Mouse (Mus musculus): ENCODE data around the gene Enpp3. TPM values are rescaled to one million over a fixed set of nuclear protein-coding genes. Genes with fewer than 3 reads are reported as not detected.
"Not testable (repeated sequence)": the region's sequence is repeated elsewhere in the genome, so short reads cannot be mapped to it uniquely, and the experiment has no call there.

Gene Enpp3
- polyA plus RNA-seq, 1 experiment from 2014 or later = 1.5 TPM

DNA sequence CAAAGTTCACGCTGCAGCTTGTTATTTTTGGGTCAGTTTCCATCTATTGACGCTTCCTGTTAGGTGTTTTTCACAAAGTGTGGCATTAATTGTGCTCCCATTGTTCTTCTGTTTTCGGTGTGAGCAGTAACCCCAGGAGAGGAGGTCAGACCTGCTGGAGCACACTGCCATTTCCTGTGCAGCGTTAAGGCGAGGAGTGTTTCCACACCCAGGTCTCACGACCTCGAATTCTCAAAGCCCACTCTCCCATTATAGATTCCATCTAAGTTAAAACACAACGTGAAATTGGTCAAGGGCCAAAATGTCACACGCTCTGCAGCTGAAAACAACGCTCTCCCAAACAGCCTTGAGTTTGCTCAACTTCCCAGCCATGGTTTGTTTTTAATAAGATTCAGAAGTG is 32.0 kb downstream of the Enpp3 start:
- Histone ChIP-seq H3K27ac (replicated peaks) (no peak overlapping the region), H3K4me3 (no peak overlapping the region), H3K36me3 (no peaks in the 10 kb centered on the region), H3K4me2 (replicated peaks) (no peak overlapping the region), H3K9me3 (no peaks in the 10 kb centered on the region), H3K4me1 (no peaks in the 10 kb centered on the region), H3K9ac (replicated peaks) (no peak overlapping the region), H3K27me3 (no peaks in the 10 kb centered on the region)
- 68% methylated on average over 10 of the region's 10 CpGs for WGBS
- ATAC-seq (replicated peaks) = no peak

DNA sequence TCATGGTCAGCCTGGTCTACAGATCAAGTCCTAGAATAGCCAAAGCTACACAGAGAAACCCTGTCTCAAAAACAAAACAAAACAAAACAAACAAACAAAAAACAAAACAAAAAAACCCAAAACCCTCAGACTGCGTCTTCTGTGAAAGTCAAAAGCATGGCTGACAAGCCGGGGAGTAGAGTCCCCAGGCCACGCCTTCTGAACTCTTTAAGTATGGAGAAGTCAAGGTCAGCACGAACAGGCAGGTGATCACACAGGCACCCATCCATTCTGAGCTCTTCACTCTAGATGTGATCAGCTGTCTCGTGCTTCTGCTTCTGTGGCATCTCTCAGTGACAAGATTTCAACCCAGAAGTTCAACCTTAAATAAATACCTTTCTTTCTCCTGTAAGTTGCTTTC is 35.9 kb downstream of the Enpp3 start:
- Histone ChIP-seq H3K9ac (replicated peaks) (no peak overlapping the region), H3K4me2 (replicated peaks) (no peak overlapping the region), H3K27ac (replicated peaks) (no peak overlapping the region), H3K36me3 (no peaks in the 10 kb centered on the region), H3K4me3 (no peak overlapping the region), H3K9me3 (no peaks in the 10 kb centered on the region), H3K4me1 (no peaks in the 10 kb centered on the region), H3K27me3 (no peaks in the 10 kb centered on the region)
- ATAC-seq (replicated peaks) = no peak
- 88% methylated on average over 5 of the region's 5 CpGs for WGBS

DNA sequence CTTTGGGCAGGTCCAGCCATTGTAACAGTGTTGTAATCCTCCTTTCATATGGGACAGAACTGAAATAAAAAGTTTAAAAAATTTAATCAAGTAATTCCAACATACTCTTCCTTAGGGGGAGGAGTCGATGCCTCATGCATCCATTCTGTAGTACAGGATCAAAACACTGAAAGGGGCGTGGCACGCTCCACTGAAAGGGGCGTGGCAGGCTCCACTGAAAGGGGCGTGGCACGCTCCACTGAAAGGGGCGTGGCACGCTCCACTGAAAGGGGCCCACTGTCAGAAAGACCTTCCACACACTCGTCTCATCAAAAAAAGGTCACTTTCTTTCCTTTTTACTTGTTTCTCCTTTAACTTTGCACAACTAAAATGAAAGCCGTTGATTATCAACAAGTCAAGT is 36.7 kb downstream of the Enpp3 start:
- no peaks in the 10 kb centered on the region for H3K9me3 ChIP-seq
- no peaks in the 10 kb centered on the region for H3K27me3 ChIP-seq
- no peak for ATAC-seq (replicated peaks)
- H3K36me3 ChIP-seq = no peaks in the 10 kb centered on the region
- no peaks in the 10 kb centered on the region for H3K4me1 ChIP-seq
- no peak overlapping the region for H3K4me2 ChIP-seq (replicated peaks)
- no peak overlapping the region for H3K27ac ChIP-seq (replicated peaks)
- 94% methylated on average over 10 of the region's 10 CpGs for WGBS
- no peak overlapping the region for H3K4me3 ChIP-seq
- H3K9ac ChIP-seq (replicated peaks) = no peak overlapping the region

DNA sequence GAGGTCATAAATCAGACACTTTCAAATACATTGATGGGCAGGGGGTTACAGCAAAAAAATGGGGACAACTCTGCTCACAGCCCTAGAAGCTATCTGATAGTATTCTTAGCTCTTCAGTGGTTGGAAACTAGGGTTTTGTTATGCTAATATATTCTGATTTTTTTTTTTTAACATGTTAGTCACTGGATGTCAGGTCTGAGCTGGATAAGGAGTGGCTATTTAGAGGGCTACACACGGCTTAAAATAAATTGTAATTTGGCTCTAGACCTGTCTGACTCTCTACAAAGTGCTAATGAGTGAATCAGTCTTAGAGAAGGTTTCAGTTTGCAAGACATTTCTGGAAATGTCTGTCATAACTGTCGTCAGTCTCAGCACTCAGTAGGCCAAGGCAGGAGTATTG is 37.5 kb downstream of the Enpp3 start:
- no peaks in the 10 kb centered on the region for H3K36me3 ChIP-seq
- ATAC-seq (replicated peaks) = no peak
- WGBS = 54% methylated on average over 2 of the region's 2 CpGs

DNA sequence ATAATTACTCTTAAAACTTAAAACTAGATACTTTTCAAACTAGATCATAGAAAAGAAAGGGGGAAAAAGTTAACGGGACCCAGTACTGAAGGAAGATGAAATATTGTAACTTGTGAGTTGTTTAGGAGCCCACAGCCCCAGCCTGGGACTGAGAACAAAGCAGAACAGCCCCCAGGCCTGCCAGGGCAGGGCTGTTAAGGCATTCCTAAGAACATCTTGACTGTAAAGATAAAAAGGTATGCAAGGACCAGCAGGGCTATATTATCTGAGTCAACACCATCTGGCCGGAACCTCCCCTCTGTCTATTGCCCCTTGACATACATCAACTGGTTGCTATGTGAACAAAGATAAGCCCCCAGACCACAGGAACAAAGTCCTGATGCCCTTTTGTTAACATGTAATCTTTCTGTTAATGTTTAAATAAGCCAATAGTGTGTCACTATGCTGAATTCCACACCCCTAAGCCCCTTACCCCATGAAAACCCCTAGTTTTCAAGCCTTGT is 39.8 kb downstream of the Enpp3 start:
- not testable (repeated sequence) for H3K36me3 ChIP-seq; H3K9ac ChIP-seq (replicated peaks); H3K4me3 ChIP-seq; H3K4me1 ChIP-seq; H3K27ac ChIP-seq (replicated peaks); H3K4me2 ChIP-seq (replicated peaks); ATAC-seq (replicated peaks); H3K9me3 ChIP-seq; H3K27me3 ChIP-seq
- WGBS = 95% methylated on average over 2 of the region's 2 CpGs

More for the DNA sequence above, 37.5 kb downstream of the Enpp3 start:
- Histone ChIP-seq H3K9ac (replicated peaks) (no peak overlapping the region), H3K27me3 (no peaks in the 10 kb centered on the region), H3K4me1 (no peaks in the 10 kb centered on the region), H3K9me3 (no peaks in the 10 kb centered on the region), H3K4me3 (no peak overlapping the region), H3K27ac (replicated peaks) (no peak overlapping the region), H3K4me2 (replicated peaks) (no peak overlapping the region)

DNA sequence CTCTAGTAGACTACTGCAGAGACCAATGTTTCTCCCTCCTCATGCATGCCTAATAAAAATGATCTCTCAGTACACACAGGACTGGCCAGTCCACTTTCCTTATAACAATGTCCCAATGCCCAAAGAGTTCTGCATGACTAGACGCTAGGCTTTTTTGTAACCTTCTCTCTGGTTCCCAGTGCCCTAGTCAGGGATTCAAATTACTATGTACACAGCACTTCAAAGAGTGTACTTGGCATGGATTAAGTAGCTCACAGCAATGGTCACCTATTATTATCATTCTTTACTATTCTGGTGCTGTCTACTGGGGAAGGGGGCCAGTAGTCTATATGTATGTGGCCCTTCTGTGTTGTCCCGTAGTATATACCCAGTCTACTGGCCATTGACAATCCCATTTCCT is 40.8 kb downstream of the Enpp3 start:
- Histone ChIP-seq H3K4me3 (no peak overlapping the region), H3K27me3 (no peaks in the 10 kb centered on the region), H3K27ac (replicated peaks) (no peak overlapping the region), H3K9me3 (no peaks in the 10 kb centered on the region), H3K4me1 (no peaks in the 10 kb centered on the region), H3K36me3 (no peaks in the 10 kb centered on the region), H3K9ac (replicated peaks) (no peak overlapping the region), H3K4me2 (replicated peaks) (no peak overlapping the region)
- WGBS = 97% methylated on average over 2 of the region's 2 CpGs
- ATAC-seq (replicated peaks) = no peak

DNA sequence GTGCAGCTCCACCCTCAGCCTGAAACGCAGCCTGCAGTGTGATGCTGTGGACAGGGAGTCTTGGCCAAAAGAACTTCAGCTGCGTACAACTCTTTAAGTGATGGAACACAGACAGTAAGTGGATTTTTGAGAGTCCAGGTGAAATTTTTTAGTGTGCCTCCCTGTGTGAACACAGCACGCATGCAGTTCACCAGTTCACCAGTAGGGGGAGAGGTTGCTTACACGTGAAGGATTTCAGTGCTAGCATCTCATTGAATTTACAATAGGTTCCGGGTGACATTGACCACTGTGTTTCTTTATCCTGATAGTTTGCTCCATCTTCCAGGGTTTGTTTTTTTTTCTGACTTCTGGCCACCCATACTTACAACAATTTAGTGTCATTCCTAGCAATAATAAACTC is 45.4 kb downstream of the Enpp3 start:
- no peak overlapping the region for H3K4me2 ChIP-seq (replicated peaks)
- 50% methylated on average over 5 of the region's 5 CpGs for WGBS
- no peaks in the 10 kb centered on the region for H3K9me3 ChIP-seq
- no peaks in the 10 kb centered on the region for H3K4me1 ChIP-seq
- no peaks in the 10 kb centered on the region for H3K36me3 ChIP-seq
- H3K27me3 ChIP-seq = no peaks in the 10 kb centered on the region
- no peak overlapping the region for H3K27ac ChIP-seq (replicated peaks)
- no peak overlapping the region for H3K4me3 ChIP-seq
- H3K9ac ChIP-seq (replicated peaks) = no peak overlapping the region
- no peak for ATAC-seq (replicated peaks)

DNA sequence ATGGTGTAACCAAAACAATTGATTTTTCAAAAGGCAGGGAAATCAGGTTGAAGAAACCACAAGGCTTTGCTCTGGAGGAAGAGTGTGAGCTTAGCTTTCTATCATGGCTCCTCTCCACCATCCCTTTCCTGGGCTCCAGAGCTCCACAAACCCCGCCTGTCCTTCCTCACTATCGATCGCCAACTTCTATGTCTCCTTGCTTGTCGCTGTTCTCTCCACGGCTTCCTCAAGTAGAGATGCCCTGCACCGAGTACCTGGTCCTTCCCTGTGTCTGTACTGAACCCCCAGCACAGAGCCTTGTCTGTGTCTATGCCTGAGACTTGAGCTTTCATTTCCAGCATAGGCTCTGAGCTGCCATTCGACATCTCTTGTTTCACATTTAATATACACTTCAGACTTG is 49.9 kb downstream of the Enpp3 start:
- Histone ChIP-seq H3K4me3 (no peak overlapping the region), H3K27me3 (no peaks in the 10 kb centered on the region), H3K4me2 (replicated peaks) (no peak overlapping the region), H3K36me3 (no peaks in the 10 kb centered on the region), H3K27ac (replicated peaks) (no peak overlapping the region), H3K9ac (replicated peaks) (no peak overlapping the region), H3K9me3 (no peaks in the 10 kb centered on the region), H3K4me1 (no peaks in the 10 kb centered on the region)
- WGBS = 91% methylated on average over 7 of the region's 7 CpGs
- ATAC-seq (replicated peaks) = no peak

DNA sequence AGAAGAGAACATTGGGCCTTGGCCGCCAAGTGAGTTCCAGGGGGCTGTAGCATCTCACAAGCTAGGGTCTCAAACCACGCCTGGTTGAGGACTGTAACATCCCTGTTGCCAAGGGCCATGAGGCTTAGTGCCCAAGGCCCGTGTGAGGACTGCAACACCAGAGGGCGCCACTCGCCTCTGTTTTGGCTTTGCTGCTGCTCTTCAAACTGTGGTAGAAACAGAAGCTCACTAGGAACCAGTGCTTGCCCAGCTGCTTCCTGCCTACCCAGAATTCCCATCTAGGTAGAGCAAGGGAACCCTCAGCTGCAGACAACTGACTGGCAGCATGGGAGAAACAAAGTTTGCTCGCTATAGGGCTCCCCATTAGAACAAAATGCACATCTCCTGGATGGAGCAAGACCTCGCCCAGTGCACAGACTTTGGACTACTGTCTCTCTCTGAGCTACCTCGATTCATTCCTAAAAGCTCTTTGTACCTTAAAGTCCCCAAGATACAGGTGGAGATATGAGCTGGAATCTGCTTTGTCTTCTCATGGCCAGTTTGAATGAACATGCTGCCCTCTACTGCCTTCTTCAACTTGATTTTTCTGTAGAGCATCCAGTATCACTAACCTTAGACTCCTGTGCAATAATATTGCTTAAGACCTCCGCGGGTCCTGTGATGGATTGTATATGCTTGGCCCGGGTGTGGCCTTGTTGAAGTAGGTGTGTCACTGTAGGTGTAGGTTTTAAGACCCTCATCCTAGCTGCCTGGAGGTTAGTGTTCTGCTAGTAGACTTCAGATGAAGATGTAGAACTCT is 52.7 kb downstream of the Enpp3 start:
- no peak overlapping the region for H3K4me2 ChIP-seq (replicated peaks)
- no peak overlapping the region for H3K9ac ChIP-seq (replicated peaks)
- no peaks in the 10 kb centered on the region for H3K4me1 ChIP-seq
- no peak overlapping the region for H3K4me3 ChIP-seq
- H3K27ac ChIP-seq (replicated peaks) = no peak overlapping the region
- no peak for ATAC-seq (replicated peaks)
- no peaks in the 10 kb centered on the region for H3K27me3 ChIP-seq
- H3K36me3 ChIP-seq = no peaks in the 10 kb centered on the region
- WGBS = 77% methylated on average over 11 of the region's 11 CpGs
- no peaks in the 10 kb centered on the region for H3K9me3 ChIP-seq

DNA sequence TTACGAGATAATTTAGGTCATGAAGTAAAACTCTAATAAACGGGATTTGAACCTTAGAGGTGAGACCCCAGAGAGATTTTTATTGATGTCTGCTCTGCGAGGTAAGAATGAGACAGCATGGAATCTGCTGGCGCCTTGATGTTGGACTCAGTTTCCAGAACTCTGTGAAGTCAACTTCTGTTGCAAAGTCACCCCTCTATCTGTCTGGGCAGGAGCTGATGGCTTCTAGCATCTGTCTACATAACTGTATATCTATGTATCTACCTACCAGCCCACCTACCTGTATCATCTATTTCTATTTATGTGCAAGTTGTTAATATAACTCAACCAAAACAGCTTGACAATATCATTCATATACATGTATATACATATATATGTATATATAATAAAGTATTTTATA is 57.3 kb downstream of the Enpp3 start:
- Histone ChIP-seq H3K9ac (replicated peaks) (no peak overlapping the region), H3K36me3 (no peaks in the 10 kb centered on the region), H3K27me3 (no peaks in the 10 kb centered on the region), H3K4me2 (replicated peaks) (no peak overlapping the region), H3K27ac (replicated peaks) (no peak overlapping the region), H3K4me1 (peaks cover 6% of the 10 kb centered on the region; the same call in 1 of the 2 replicates), H3K9me3 (no peaks in the 10 kb centered on the region), H3K4me3 (no peak overlapping the region)
- 89% methylated on average over 4 of the region's 4 CpGs for WGBS
- no peak for ATAC-seq (replicated peaks)

DNA sequence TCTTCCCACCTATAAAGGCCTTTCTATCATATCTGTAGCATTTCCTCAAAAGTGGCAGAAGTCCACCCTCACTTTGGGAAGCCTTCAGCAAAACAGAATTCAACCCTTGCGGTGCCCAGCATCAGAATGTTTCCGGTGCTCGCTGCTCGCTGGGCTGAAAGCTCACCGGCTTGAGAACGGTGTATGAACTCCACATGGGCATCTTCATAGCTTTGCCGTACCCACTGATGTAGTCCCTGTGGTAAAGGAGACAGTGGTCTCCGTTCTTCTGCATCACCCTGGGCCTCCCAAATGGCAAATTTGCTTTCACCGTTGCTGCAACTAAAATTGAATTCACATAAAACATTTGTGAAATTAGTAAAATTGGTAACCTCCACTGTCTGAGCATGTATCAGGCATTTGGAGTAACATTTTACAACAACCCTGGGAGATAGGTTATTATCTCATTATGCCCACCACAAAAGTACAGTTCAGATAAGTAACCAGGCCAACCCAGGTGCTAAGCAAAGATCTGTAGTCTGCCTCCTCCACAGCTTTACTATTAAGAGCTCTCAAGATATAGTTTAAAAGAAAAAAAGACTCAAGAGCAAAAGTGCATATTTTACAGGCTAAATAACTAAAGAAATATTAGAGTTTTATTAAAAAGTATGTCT is 57.9 kb downstream of the Enpp3 start:
- H3K9ac ChIP-seq (replicated peaks) = no peak overlapping the region
- peaks cover 6% of the 10 kb centered on the region; the same call in 1 of the 2 replicates for H3K4me1 ChIP-seq
- no peaks in the 10 kb centered on the region for H3K9me3 ChIP-seq
- no peaks in the 10 kb centered on the region for H3K27me3 ChIP-seq
- no peak for ATAC-seq (replicated peaks)
- 97% methylated on average over 9 of the region's 9 CpGs for WGBS
- H3K4me2 ChIP-seq (replicated peaks) = no peak overlapping the region
- H3K27ac ChIP-seq (replicated peaks) = no peak overlapping the region
- no peak overlapping the region for H3K4me3 ChIP-seq
- H3K36me3 ChIP-seq = no peaks in the 10 kb centered on the region

DNA sequence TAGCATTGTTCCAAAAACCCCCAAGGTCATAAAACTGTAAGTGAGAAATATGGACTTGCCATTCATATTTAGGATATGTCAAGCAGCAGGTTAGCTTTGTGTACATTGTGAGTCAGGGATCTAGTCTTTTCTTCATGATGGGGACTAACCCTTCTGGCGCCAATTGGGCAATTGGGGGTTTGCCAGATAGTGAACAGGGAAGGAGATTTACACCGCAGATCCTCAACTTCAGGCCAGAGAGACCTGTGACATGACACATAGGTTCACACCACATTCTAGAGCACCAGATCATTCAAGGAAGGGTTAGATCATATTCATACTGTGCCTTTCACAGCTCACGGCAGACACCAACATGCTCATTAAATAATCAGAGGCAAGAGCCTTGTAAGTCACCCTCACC is 58.7 kb downstream of the Enpp3 start:
- Histone ChIP-seq H3K4me2 (replicated peaks) (no peak overlapping the region), H3K27me3 (no peaks in the 10 kb centered on the region), H3K4me1 (peaks cover 6% of the 10 kb centered on the region; the same call in 1 of the 2 replicates), H3K36me3 (no peaks in the 10 kb centered on the region), H3K9ac (replicated peaks) (no peak overlapping the region), H3K9me3 (no peaks in the 10 kb centered on the region), H3K27ac (replicated peaks) (no peak overlapping the region), H3K4me3 (no peak overlapping the region)
- 85% methylated on average over 3 of the region's 3 CpGs for WGBS
- ATAC-seq (replicated peaks) = no peak
